Mouse (Mus musculus) C2C12 (cell line): Measurements from ENCODE around the gene Mt4. TPM values are rescaled to one million over a fixed set of nuclear protein-coding genes. Genes with fewer than 3 reads are reported as not detected.

Source experiments
- H3K27me3 ChIP-seq: one replicate; pipeline ENCODE4 v1.6.1; 2011; ENCODE audit not compliant: control insufficient read depth, insufficient read depth, insufficient read length
- H3K36me3 ChIP-seq: one replicate; pipeline ENCODE4 v1.6.1; 2011; ENCODE audit not compliant: control insufficient read depth, insufficient read depth
- H3K4me3 ChIP-seq: one replicate; pipeline ENCODE4 v1.5.1; 2011; ENCODE audit warnings: mild to moderate bottlenecking, control low read depth; ENCODE audit not compliant: poor library complexity, insufficient read depth, severe bottlenecking
- H3K79me2 ChIP-seq: one replicate; pipeline ENCODE4 v1.6.1; 2011; ENCODE audit not compliant: control insufficient read depth, insufficient read depth
- H3K79me3 ChIP-seq: one replicate; pipeline ENCODE4 v1.6.1; 2011; ENCODE audit warnings: low read depth, control low read depth
- H3ac ChIP-seq: one replicate; pipeline ENCODE3; 2011; ENCODE audit warnings: low read depth; ENCODE audit not compliant: control insufficient read depth, insufficient read length
- CEBPB ChIP-seq: IDR thresholded peaks from one replicate; pipeline ENCODE4 v1.6.1; 2011; ENCODE audit warnings: low read depth, mild to moderate bottlenecking, control low read depth, moderate library complexity
- CTCF ChIP-seq: IDR thresholded peaks from one replicate; pipeline ENCODE4 v1.5.1; 2011; ENCODE audit not compliant: control insufficient read depth, insufficient read depth, insufficient read length
- FOSL1 ChIP-seq: IDR thresholded peaks from one replicate; pipeline ENCODE4 v1.8.0; 2011; ENCODE audit warnings: mild to moderate bottlenecking, low read length; ENCODE audit not compliant: poor library complexity, insufficient read depth, severe bottlenecking
- MAX ChIP-seq: IDR thresholded peaks from one replicate; pipeline ENCODE4 v1.6.1; 2011; ENCODE audit warnings: mild to moderate bottlenecking, control low read depth
- MYOD1 ChIP-seq: IDR thresholded peaks from one replicate; pipeline ENCODE4 v1.6.1; 2011; ENCODE audit warnings: low read depth; ENCODE audit not compliant: control insufficient read depth, insufficient read length
- MYOG ChIP-seq: IDR thresholded peaks from one replicate; pipeline ENCODE4 v1.6.1; 2011; ENCODE audit not compliant: control insufficient read depth, insufficient read length; ENCODE audit errors: extremely low read depth
- USF1 ChIP-seq: IDR thresholded peaks from one replicate; pipeline ENCODE4 v1.6.1; 2011; ENCODE audit warnings: low read depth, mild to moderate bottlenecking, control low read depth, moderate library complexity
- polyA plus RNA-seq: library from polyadenylated mRNA; unstranded; fragments of >200 nt; fragmentation: generic; extraction: Trizol; gene quantifications from one replicate; pipeline ENCODE4 v1.2.1, GENCODE M21; 2012; ENCODE audit warnings: missing spikeins

Gene Mt4
- polyA plus RNA-seq, 1 experiment = 0.26 TPM

DNA sequence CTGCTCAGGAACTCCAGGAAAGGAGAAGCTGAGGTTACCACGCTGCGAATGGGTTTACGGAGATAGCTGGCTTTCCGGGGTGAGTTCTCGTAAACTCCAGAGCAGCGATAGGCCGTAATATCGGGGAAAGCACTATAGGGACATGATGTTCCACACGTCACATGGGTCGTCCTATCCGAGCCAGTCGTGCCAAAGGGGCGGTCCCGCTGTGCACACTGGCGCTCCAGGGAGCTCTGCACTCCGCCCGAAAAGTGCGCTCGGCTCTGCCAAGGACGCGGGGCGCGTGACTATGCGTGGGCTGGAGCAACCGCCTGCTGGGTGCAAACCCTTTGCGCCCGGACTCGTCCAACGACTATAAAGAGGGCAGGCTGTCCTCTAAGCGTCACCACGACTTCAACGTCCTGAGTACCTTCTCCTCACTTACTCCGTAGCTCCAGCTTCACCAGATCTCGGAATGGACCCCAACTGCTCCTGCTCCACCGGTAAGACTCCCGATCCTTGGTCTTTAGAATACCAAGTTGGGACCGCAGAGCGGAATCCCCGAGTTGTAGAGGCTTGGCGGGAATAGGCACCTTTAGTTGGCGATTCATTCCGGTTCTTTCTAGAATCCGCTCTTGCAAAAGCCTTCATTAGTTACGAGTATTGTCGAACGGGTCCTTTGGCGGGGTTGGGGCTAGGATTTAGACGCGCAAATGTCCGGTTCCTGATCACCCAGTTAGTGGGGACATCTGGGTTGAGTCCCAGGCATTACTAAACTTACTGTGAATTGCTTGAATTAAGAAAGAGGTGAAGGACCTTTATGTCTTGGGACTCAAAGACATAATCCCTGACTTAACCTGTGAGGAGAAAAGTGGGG, 42.1 kb downstream of the Mt4 start, which contains the start of gene Mt1:
Mt1 (plus strand) TSS at position 226 of the 856 bp plus-strand sequence.
- peak; percentile 50 for TF ChIP-seq MAX
- no peak for TF ChIP-seq CTCF
- TF ChIP-seq FOSL1 = no peak
- no peak for TF ChIP-seq MYOG
- peak; percentile 87 for TF ChIP-seq USF1
- TF ChIP-seq MYOD1 = no peak
- TF ChIP-seq CEBPB = no peak
- H3K79me2 ChIP-seq = peaks cover 17% of the 10 kb centered on the region
- H3K4me3 ChIP-seq = peak within 1 kb of the TSS; percentile 71
- no peaks in the 10 kb centered on the region for H3K27me3 ChIP-seq
- peaks cover 5% of the 10 kb centered on the region for H3K79me3 ChIP-seq
- H3ac ChIP-seq = peak within 1 kb of the TSS; percentile 88
- peaks cover 8% of the 10 kb centered on the region for H3K36me3 ChIP-seq

DNA sequence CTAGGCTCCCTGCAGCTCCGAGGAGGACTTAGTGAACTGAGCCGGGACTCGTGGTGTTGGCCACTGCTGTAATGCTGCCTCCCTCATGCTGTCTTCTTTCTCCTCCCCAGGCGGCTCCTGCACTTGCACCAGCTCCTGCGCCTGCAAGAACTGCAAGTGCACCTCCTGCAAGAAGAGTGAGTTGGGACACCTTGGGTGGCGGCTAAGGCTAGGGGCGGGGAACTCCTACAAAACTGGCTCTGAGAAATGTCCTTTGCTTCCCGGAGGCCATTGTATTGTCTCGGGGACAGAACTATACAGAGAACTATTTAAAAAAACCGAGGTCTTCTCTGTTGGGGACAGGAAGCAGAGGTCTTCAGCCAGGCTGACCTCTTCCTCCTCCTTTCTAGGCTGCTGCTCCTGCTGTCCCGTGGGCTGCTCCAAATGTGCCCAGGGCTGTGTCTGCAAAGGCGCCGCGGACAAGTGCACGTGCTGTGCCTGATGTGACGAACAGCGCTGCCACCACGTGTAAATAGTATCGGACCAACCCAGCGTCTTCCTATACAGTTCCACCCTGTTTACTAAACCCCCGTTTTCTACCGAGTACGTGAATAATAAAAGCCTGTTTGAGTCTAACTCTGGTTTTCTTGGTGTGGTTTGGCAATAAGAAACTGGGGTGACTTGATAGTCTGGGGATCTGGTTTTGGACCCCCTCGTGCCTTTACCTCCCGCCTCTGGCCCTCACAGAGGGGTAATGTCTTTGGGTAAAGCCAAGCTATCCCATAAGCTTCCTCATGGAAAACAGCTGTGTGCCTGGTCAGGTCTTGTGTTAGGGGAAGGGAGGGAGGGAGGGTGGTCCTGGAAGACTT, 42.9 kb downstream of the Mt4 start:
- peaks cover 8% of the 10 kb centered on the region for H3K36me3 ChIP-seq
- no peak for TF ChIP-seq USF1
- TF ChIP-seq MAX = peak; percentile 88
- no peak for TF ChIP-seq CEBPB
- TF ChIP-seq FOSL1 = no peak
- TF ChIP-seq MYOD1 = no peak
- no peak for TF ChIP-seq MYOG
- no peaks in the 10 kb centered on the region for H3K27me3 ChIP-seq
- H3K79me2 ChIP-seq = peaks cover 17% of the 10 kb centered on the region
- peaks cover 5% of the 10 kb centered on the region for H3K79me3 ChIP-seq
- H3K4me3 ChIP-seq = peak overlapping the region; percentile 71
- peak overlapping the region; percentile 88 for H3ac ChIP-seq

- Histone ChIP-seq H3K36me3 (peaks cover 8% of the 10 kb centered on the region), H3K79me3 (peaks cover 5% of the 10 kb centered on the region), H3ac (no peak overlapping the region), H3K79me2 (peaks cover 17% of the 10 kb centered on the region), H3K4me3 (peak overlapping the region; percentile 71), H3K27me3 (no peaks in the 10 kb centered on the region)
- TF ChIP-seq FOSL1 = no peak
- TF ChIP-seq MAX = no peak
- no peak for TF ChIP-seq USF1
- TF ChIP-seq MYOD1 = no peak
- no peak for TF ChIP-seq MYOG
- no peak for TF ChIP-seq CTCF
- TF ChIP-seq CEBPB = no peak
Measured at GRCm38 (mm10) chr8:94180561-94180908, 43.5 kb downstream of the Mt4 start.

- peaks cover 5% of the 10 kb centered on the region for H3K79me3 ChIP-seq
- H3K27me3 ChIP-seq = no peaks in the 10 kb centered on the region
- H3ac ChIP-seq = no peak overlapping the region
- H3K36me3 ChIP-seq = peaks cover 8% of the 10 kb centered on the region
- TF ChIP-seq USF1 (no peak), CTCF (no peak), MYOG (no peak), MYOD1 (no peak)
- peaks cover 17% of the 10 kb centered on the region for H3K79me2 ChIP-seq
- no peak overlapping the region for H3K4me3 ChIP-seq
Measured at GRCm38 (mm10) chr8:94182055-94182929, 45.3 kb downstream of the Mt4 start.

DNA sequence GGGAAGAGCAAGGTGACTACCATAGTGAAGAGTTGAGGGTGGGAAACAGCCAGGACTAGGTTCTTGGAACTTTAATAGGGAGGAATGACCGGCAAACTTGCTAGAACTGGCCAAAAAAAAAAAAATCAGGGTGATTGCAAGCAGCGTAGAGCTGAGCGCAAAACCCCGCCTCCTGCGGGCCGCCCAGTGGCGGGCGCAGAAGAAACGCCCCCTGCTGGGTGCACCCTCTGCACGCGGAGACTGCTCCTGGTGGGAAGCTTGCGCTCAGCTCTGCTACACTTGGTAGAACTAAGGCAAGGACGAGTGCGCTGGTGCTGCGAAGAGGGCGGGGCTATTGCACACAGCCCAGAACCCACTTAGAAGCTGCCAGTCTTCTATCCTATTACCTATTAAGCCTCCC, 46.1 kb downstream of the Mt4 start:
- TF ChIP-seq USF1 (no peak), MAX (peak; percentile 44), CTCF (peak; percentile 83), FOSL1 (no peak)
- Histone ChIP-seq H3K36me3 (peaks cover 8% of the 10 kb centered on the region), H3K4me3 (no peak overlapping the region), H3K79me3 (peaks cover 5% of the 10 kb centered on the region), H3K79me2 (peaks cover 17% of the 10 kb centered on the region), H3ac (peak overlapping the region; percentile 10), H3K27me3 (no peaks in the 10 kb centered on the region)
